Mouse (Mus musculus): ENCODE results near the gene Grb2.

The Grb2 gene

DNA sequence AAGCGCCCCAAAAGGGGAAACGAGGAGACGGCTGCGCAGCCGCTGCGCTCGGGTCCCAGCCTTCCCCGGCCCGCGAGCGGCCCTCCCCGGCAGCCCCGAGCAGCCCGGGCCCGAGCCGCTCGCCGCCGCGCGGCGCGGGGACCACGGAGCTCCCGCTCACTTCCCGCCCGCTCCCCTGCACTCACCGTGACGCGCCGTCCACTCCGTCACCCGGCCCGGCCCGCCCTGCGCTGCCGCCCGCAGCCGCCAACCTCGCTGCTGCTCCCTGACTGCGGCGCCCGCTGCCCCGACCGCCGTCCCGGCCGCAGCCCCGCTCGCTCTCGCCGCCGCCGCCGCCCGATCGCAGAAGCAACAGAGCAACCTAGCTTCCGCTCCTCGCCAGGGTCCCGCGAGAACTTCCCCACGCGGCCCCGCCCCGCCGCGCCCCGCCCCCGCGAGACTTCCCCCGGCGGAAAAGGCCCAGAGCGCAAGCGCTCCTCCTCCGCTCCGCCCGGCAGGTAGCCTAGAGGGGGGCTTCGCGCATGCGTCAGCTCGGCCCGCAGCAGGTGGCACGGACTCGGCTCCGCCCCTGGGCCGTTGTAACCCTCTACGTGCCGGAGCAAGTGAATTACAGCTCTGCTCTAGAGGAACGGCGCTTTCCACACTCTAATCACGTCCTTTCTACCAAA, at the start of gene Grb2:
Gene Grb2 (minus strand): TSS at position 389 of the 668 bp plus-strand sequence.
- peak; percentile 99 for DNase-seq (ENCODE audit: low spot score)

DNA sequence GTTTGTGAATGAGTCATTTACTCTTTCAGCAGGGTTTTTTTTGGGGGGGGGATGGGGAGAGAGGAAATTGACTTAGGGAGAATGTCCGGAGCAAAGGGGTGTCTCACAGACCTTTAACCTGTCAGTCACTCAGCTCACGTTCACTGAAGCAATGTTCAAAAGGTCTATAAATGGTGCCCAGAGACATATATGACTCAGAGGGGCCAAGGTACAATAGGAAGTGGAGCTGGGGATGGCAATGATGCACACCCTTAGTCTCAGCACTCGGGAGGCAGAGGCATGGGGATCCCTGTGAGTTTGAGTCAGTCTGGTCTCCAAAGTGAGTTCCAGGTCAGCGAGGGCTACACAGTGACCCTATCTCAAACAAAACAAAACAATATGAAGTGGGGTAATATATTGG, 45.1 kb upstream of the Grb2 start:
- DNase-seq (ENCODE audit: low spot score): no peak

DNA sequence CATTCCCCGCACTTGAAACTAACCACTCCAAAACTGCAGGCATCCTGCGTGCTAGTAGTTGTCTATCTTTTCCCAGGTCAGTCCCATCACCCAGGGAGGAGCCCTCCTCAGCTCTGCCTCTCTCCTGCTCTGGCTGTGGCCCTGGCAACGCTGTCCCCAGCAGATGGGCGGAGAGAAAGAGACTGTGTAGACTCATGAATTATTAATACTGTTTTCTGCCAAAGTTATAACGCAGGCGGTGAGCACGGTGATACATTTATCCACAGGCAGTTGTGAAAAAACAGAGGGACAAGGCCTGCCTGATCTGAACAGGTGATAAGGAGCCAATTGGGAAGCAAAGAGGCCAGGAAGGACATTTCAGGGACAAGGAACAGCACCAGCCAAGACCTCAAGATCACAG, 44.3 kb upstream of the Grb2 start:
- DNase-seq (ENCODE audit: low spot score): no peak

DNA sequence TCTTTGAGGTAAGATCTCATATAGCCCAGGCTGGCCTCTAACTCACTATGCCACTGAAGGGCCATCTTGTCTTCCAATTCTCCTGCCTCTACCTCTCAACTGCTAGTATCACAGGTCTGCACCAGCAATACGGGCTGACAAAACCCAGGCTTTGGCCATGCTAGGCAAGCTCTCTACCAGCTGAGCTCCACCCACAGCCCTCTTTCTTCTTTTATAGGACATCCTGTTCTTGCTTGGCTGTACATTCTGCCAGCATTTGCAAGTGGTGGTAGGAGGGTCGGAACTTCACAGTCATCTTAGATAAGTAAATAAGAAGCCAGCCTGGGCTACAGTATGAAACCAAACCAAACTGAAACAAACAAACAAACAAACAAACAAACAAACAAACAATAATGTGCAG, 43.3 kb upstream of the Grb2 start:
- peak; percentile 39 for DNase-seq (ENCODE audit: low spot score)

DNA sequence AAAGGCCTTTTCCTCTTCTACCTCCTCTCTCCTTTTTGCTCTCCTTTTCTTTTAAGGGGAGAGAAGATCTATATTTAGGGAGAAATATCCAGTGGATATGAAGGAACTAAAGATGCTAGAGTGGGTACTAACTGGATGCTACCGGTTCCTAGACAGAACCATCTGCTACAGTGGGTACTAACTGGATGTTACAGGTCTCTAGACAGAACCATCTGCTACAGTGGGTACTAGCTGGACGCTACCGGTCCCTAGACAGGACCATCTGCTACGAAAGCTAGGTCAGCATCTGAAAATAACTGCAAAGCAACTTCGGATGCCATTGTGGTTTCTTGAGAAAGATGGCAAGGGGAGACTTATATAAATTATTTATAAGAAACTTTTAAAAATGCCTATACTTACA, 41.4 kb upstream of the Grb2 start:
- DNase-seq (ENCODE audit: low spot score): no peak

DNA sequence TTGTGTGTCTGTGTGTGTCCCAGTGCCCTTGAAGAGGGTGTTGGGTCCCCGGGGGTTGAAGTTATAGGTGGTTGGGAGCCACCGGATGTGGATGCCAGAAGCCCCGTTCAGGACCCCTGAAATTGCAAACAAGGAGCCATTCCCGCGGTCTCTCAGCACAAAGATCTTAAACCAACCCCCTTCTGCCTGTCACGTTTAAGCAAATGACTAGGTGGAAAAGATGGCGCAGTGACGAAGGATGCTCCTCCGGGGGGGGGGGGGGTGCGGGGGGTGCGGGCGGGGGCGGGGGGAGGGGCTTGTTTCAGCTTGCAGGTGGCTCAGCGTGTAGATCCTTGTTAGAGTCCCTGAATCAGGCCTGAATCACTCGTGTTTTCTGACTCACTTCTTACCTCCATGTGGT, 39.0 kb upstream of the Grb2 start:
- no peak for DNase-seq (ENCODE audit: low spot score)

DNA sequence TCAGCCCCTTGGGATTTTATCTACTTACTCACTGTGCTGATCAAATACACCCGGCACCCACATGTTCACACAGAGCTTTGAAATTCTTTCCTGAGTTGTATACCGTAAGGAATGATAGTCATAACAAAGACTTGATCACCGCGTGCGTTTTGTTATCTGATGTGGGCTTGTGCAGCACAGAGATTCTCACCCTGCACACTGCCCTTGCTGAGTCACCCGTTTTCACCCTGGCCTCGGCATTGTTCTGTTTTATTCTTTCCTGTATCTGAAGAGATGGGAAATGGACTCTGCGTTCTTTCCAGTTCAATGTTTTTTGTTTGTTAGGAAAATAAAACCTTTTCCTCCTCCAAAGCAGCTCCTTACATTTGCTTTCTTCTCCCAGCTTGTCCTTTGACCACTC, 38.4 kb upstream of the Grb2 start:
- DNase-seq (ENCODE audit: low spot score): peak; percentile 34

DNA sequence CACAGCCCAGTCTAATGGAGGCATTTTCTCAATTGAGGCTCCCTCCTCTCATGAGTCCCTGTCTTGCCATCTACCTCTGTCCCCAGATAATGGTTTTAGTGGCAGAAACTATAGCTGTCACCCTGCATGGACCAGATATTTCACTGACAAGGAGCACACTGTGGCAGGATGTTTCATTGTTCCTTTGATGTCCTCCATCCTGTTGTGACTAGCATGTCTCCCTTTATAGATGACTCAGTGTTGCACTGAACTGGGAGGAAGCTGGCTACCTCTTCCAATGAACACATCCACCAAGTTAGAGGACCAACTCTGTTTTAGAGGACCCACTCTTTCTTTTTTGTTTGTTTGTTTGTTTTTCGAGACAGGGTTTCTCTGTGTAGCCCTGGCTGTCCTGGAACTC, 37.7 kb upstream of the Grb2 start:
- peak; percentile 59 for DNase-seq (ENCODE audit: low spot score)

DNA sequence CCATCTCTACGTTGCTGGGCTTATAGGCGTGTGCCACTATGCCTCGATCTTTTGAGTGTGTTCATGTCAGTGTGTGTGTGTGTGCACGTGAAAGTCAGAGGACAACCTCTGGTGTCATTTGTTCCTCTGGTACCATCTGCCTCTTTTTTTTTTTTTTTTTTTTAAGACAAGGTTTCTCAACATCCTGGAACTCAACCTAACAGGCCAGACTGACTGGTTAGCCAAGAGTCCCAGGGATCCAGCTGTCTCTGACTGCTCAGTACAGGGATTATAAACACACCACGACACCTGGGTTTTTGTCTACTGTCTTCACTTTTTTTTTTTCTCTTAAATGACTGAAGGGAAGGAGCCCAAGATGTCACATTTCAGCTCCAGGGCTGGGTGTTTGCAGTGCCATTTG, 36.0 kb upstream of the Grb2 start:
- DNase-seq (ENCODE audit: low spot score): no peak

DNA sequence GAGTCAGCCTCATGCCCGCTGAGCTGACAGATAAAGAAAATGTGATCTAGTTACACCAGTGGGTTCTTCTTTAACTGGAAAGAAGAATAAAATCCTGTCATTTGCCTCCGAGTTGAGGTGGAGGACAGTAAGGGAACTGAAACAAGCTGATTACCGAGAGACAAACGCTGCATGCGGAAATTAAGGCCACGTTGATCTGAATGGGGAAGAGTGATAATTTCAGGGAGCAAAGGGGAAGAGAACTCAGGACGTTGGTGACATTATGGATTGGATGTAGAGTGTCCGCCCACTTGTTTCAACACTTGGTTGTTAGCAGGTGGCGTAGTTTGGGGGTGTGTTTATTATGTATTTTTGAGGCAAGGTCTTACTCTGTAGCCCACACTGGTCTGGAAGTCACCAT, 34.5 kb upstream of the Grb2 start:
- DNase-seq (ENCODE audit: low spot score): no peak

DNA sequence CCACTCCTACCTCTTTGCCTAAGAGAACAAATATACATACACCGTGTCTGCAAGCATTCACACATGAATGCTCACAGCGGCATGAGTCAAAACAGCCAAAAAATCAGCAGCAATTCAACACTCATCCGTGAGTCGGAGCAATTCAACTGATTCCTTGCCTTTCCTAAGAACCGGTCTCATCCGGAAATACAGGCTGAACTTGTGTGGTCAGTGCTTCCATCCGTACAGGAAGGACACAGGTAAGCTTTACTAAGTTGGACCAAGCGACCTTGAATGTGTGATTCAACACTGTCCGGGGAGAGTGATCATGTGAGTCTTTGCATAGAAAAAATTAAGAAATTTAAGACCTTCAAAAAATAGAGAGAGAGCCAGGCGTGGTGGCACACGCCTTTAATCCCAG, 32.7 kb upstream of the Grb2 start:
- DNase-seq (ENCODE audit: low spot score): no peak

DNA sequence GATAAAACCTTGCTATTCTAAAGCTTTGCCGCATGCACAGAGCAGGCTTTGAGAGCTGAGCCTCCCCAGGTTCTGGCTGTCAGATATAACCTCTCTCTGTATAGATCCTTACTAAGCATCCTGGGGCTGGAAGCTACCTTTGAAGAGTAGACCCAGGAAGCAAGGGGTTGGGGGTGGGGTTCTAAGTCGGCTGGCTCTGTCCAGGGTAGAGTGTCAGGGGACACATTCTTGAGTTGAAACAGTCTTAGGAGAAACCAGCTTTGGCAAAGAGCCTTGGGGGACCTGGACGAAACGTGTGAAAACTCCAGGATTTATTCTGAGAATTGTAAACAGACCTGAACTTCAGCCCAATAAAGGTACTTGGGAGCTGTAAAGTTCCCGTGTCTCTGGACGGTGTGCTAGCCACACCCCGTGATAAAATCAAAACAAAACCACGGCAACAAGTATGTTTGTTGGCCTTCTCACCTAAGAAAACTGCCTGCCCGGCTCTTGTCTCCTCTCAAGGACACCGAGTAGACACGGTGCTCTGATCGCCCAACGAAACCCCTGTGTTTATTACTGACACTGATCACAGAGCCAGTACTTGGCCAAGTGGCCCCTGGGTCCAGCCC, 30.0 kb upstream of the Grb2 start:
- no peak for DNase-seq (ENCODE audit: low spot score)

DNA sequence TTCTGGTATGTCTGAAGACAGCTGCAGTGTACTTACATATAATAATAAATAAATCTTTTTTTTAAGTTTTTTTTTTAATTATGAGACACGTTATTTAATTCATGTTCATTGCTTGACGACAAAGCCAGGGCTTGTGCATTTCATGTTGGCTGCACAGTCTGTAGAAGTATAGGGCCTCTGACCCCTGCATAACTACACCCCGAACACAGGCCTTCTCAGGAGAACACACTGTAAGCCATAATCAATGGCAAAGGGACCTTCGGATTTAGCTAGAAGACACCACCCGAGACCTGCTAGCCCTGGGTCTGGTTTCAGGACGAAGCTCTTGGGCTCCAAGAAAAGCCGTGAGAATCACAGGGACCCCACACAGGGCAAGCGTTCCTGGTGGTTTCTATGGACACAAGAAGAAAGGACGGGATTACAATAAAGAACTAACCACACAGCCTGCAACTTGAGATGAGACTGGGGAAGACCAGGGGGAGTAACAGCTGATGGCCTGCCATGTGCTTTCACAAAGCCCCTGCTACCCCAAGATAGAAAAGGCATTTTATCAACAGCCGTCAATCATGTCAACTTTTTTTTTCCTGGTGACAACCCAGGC, 29.3 kb upstream of the Grb2 start:
- DNase-seq (ENCODE audit: low spot score): no peak

DNA sequence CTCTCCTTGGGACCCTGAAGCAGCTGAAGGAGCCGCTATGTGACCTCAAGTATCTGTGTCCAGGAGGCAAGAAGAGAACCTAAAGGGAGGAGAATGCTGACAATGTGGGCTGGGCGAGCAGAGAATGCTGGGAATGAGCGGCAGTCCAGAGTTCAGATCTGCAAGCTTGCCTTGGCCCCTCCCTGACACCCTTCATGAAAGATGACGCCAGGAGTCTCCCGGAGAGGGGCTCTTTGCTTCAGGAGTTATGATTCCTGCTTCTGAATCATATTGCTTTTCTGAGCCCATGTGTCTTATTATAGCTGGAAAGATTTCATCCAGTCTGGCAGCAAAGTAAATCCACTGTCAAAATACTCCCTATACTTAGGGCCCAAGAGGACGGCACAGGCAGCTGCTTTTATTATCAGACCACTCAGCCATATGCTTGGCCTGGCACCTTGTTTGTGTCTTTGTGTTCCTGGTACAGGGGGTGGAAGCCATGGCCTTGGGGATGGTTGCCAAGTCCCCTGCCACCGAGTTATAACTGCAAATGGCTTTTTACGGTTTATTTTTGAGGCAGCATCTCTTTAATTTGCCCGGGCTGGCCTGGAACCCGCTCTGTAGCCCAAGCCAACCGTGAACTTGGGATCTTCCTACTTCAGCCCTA, 25.8 kb upstream of the Grb2 start:
- DNase-seq (ENCODE audit: low spot score): no peak

DNA sequence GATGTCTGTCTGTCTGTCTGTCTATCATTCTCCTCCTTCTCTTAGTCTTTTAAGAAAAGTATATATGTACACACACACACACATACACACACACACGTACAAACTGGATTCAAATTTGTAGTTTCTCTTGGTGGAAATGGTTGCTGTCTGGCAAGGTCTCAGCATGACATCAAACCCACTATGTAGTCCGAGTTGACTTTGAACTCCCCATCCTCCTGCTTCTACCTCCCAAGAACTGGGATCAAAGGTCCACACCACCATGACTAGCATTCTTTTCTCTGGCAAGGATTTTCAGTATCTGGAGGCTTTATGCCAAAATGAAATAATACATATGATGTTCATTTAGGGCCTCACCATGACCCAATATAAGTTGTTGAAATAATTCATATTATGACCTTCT, 14.8 kb upstream of the Grb2 start:
- DNase-seq (ENCODE audit: low spot score): no peak

DNA sequence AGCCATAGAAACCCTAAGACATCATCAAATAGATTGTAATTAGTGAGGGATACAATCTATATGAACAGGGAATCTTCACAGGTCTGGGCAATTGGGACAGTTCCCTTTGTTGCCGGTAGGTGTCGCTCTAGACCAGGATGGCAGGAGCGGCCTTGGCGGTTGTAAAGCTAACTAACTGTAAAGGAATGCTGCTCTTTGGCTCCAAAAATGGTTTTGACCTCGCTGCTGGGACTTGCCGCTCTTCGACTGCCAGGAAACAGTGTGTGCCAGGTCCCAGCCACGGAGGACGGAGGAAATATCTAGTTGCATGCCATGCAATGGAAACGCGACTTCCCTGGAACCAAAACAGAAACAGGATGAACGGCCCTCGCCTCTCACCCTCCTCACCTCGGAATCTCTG, 14.2 kb upstream of the Grb2 start:
- DNase-seq (ENCODE audit: low spot score): peak; percentile 78

DNA sequence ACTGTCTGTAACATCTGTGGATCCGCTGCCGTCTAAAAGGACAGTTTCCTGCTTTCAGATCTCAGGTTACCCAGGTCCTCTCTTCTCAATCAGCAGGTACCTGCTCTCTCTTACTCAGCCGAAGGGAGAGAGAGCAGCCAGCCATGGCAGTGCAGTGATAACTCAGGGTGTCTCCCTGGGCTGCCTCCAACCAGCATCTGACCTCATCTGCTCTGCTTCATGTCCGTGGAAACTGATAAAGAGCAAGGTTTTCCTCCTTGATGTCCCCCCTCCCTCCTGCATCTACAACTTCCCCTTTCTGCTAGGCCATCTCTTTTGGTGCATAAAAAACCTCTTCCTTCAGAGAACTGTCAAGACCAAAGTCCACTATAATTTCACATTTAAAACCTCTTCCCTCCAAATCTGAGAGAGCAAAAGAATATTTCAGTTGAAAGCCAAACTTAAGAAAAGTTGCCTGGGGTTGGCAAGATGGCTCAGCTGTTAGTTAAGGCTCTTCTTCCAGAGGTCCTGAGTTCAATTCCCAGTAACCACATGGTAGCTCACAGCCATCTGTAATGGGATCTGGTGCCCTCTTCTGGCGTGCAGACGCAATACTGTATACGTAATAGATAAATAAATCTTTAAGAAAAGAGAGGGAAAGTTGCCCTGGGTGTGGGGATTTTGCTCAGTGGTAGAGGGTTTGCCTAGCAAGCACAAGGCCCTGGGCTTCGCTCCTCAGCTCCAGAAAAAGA, 9.4 kb upstream of the Grb2 start:
- DNase-seq (ENCODE audit: low spot score): peak; percentile 40

DNA sequence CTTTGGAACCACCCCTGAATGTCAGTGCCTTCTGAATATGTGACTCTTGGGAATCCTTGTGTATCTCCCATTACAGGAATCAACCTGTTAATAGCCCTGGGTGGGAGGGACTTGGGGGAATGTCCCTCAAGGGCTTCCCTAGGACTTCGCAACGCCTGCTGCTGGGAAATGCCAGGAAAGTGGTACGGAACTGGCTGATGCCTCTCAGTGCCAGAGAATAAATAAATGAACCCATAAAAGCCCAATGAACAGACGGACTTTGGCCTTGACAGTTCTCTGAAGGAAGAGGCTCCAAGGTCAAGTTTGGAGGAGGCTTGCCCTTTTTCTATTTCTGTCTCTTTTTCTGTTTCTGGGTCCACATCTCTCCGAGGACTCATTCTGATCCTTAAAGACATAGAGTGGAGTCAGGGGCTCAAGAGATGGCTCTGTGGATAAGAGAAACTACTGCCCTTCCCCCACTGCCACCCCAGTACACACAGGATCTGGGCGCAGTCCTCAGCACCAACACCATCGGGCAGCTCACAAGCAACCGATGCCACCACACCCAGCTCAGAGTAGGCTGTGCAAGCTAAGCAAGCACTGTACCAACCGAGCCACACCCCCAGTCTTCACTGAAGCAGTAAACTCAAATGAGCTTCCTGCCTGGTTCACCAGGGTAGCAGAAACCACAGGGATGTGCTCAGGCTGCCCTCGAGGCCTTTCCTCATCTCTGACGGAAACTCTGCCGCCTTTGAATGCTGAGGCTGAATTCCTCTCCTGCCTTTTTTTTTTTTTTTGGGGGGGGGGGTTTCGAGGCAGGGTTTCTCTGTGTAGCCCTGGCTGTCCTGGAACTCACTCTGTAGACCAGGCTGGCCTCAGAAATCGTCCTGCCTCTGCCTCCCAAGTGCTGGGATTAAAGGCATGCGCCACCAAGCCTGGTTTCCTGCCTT, 8.3 kb upstream of the Grb2 start:
- DNase-seq (ENCODE audit: low spot score): peak; percentile 45

DNA sequence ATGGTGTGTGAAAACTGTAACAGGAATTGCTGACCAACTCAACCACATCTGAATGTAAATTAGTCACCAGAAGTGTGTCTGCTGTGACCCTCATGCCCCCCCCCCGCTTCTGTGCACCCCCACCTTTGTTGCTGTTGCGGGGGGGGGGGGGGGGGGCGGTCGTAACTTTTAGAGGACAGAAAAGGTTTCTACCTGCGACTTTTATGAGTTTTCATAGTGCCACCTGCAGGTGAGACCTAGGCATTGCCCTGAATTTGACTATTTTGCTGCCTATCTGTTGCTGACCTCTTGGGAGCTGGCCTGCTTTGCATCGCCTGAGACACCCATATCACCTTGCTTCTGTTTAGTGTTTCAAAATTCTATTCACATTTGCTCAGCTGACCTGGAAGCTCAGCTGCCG, 6.1 kb upstream of the Grb2 start:
- peak; percentile 46 for DNase-seq (ENCODE audit: low spot score)

DNA sequence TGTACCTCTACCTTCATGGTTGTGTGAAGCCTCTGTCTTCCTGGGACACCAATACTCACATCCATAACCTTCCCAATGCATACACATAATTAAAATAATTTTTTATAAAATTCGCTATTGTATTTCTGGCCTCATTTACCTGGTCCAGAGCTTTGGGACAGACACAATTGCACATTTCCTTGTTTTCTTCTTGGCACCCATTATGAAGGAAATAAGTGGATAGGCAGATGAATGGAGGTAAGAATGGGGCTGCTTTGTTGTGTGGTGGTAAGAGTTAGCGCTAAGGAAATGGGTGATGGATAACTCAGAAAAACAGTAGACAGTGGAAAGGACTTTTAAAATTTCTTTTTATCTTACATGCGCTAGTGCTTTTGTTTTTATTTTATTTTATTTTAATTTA, 5.0 kb upstream of the Grb2 start:
- no peak for DNase-seq (ENCODE audit: low spot score)

DNA sequence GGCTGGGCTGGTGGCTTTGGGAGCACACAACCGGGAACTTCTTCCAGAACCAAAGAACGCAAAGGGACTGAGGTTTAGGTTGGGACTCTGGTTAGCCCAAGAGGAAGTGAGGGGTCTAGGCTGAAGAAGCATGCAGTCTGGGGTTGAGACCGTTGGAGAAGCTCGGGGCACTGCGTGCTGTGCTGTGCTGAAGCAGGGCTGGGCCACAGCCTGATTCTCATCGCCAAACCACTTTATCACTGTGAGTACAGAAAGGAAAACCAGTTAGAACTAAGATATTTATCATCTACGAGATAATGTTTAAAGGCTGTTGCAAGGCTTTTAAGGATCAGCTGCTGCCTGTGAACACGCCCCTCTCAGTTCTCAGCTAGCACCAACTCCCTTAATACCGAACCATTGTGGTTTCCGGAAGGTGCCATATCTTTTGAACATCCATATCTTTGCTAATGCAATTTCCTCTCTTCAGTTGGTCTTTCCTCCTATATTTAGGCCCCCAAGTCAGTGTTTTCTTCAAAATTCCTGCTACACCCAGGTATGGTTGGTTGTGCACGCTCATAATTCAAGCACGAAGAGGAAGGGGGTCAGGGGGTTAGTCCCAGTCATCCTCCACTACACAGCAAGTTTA, 4.4 kb upstream of the Grb2 start:
- peak; percentile 35 for DNase-seq (ENCODE audit: low spot score)

All from T-cell, adult 2 months (primary cell).